8 mouse cellular contexts compared by ENCODE assay signal in genomic region chr11:120549986-120550809, GRCm38 (mm10). TPM values are rescaled to one million over a fixed set of nuclear protein-coding genes. Genes with fewer than 3 reads are reported as not detected.
DNase-seq lines count a peak whose midpoint lies in the region; ATAC-seq and TF ChIP-seq lines count a peak whose summit lies in the region.

No protein-coding gene starts in this region.

- peak; percentile 62 for ATAC-seq in forebrain, embryonic 15.5 days (replicated peaks)
- ATAC-seq in liver, embryonic 14.5 days (ENCODE audit: insufficient read depth) = no peak

- H3K27ac ChIP-seq in heart, embryonic 10.5 days = peak overlapping the region; percentile 98
- peak overlapping the region; percentile 71 for H3K27ac ChIP-seq in forebrain, embryonic 15.5 days (replicated peaks)
- no peak overlapping the region for H3K27ac ChIP-seq in liver, embryonic 14.5 days

- H3K9me3 ChIP-seq in heart, embryonic 10.5 days = no peaks in the 10 kb centered on the region
- no peaks in the 10 kb centered on the region for H3K9me3 ChIP-seq in E14TG2a.4 (ENCODE audit: low read length)
- H3K9me3 ChIP-seq in forebrain, embryonic 15.5 days = no peaks in the 10 kb centered on the region
- no peaks in the 10 kb centered on the region for H3K9me3 ChIP-seq in liver, embryonic 14.5 days (ENCODE audit: control insufficient read depth, low read length)

- intact Hi-C loops in heart, postnatal 10 days (cut with DNase I) = loop anchor here (2.0 kb wide), 3 partner anchors 21 to 57 kb away; no protein-coding TSS in a partner anchor

- H3K36me3 ChIP-seq in heart, embryonic 10.5 days = peaks cover 9% of the 10 kb centered on the region
- peaks cover 23% of the 10 kb centered on the region for H3K36me3 ChIP-seq in E14TG2a.4 (ENCODE audit: insufficient read depth, low read length)
- H3K36me3 ChIP-seq in forebrain, embryonic 15.5 days = peaks cover 4% of the 10 kb centered on the region; the same call in 1 of the 2 replicates
- H3K36me3 ChIP-seq in liver, embryonic 14.5 days (replicated peaks; ENCODE audit: control insufficient read depth, insufficient read depth, low read depth) = no peaks in the 10 kb centered on the region

- peak overlapping the region; percentile 91 for H3K4me3 ChIP-seq in heart, embryonic 10.5 days
- peak overlapping the region; percentile 90 for H3K4me3 ChIP-seq in E14TG2a.4 (replicated peaks; ENCODE audit: low read length)
- peak overlapping the region; percentile 84 for H3K4me3 ChIP-seq in forebrain, embryonic 15.5 days
- H3K4me3 ChIP-seq in liver, embryonic 14.5 days (ENCODE audit: insufficient read depth in 1 of 2, low read depth in 2 of 2, low read length in 2 of 2) = peak overlapping the region; percentile 55 to 82

- 73% methylated on average over 11 of the region's 11 CpGs for WGBS in heart, embryonic 10.5 days
- 77% methylated on average over 11 of the region's 11 CpGs for WGBS in forebrain, embryonic 15.5 days
- 67% methylated on average over 11 of the region's 11 CpGs for WGBS in liver, embryonic 14.5 days (ENCODE audit: insufficient replicate concordance)

- H3K4me2 ChIP-seq in forebrain, embryonic 15.5 days (replicated peaks) = peak overlapping the region; percentile 83
- H3K4me2 ChIP-seq in liver, embryonic 14.5 days (ENCODE audit: low read depth) = peak overlapping the region; percentile 73

- H3K27me3 ChIP-seq in heart, embryonic 10.5 days (ENCODE audit: insufficient read depth, poor library complexity, severe bottlenecking) = no peaks in the 10 kb centered on the region
- H3K27me3 ChIP-seq in E14TG2a.4 (ENCODE audit: insufficient read depth, low read length) = peaks cover 30% of the 10 kb centered on the region
- no peaks in the 10 kb centered on the region for H3K27me3 ChIP-seq in forebrain, embryonic 15.5 days
- no peaks in the 10 kb centered on the region for H3K27me3 ChIP-seq in liver, embryonic 14.5 days (ENCODE audit: control insufficient read depth, insufficient read depth, low read length)

- DNase-seq in heart, embryonic 10.5 days (ENCODE audit: low spot score) = no peak
- no peak for DNase-seq in heart, postnatal 10 days
- DNase-seq in liver, embryonic 14.5 days (ENCODE audit: low read depth in 3 of 3, low spot score in 3 of 3) = no peak
- no peak for DNase-seq in right cerebral cortex, adult 18-20 months
- no peak for DNase-seq in frontal cortex, postnatal 10 days (ENCODE audit: low spot score in 2 of 2)
- no peak for DNase-seq in thymus, postnatal 0 days (ENCODE audit: low spot score)

- peak overlapping the region; percentile 86 for H3K9ac ChIP-seq in forebrain, embryonic 15.5 days (replicated peaks)
- H3K9ac ChIP-seq in liver, embryonic 14.5 days (replicated peaks) = peak overlapping the region; percentile 2

- peaks cover 46% of the 10 kb centered on the region for H3K4me1 ChIP-seq in heart, embryonic 10.5 days
- peaks cover 30% of the 10 kb centered on the region for H3K4me1 ChIP-seq in E14TG2a.4 (replicated peaks; ENCODE audit: low read depth, low read length)
- H3K4me1 ChIP-seq in forebrain, embryonic 15.5 days = peaks cover 26% of the 10 kb centered on the region
- H3K4me1 ChIP-seq in liver, embryonic 14.5 days (replicated peaks; ENCODE audit: control insufficient read depth in 2 of 2, insufficient read depth in 2 of 2, low read length in 1 of 2) = peaks cover 14 to 26% of the 10 kb centered on the region in 2 experiments

- TF ChIP-seq CTCF in E14TG2a.4 (conservative IDR thresholded peaks at IDR 0.05; ENCODE audit: low read length) = no peak
- no peak for TF ChIP-seq CTCF in liver, embryonic 14.5 days (IDR thresholded peaks at IDR 0.05; ENCODE audit: low read depth)

- TF ChIP-seq EP300 in liver, embryonic 14.5 days (IDR thresholded peaks at IDR 0.05; ENCODE audit: low read depth) = no peak

RNA-seq across cellular contexts. Expression of gene Mcrip1, which starts 0.7 kb away (rescaled TPM):
- polyA plus RNA-seq in heart, embryonic 10.5 days (2016; fragmentation: Nextera tagmentation; extraction: Ambion mirVana) = 153 and 186 TPM in 2 replicates
- total RNA-seq in heart, postnatal 10 days (2021) = 10 to 100 TPM; 70.5 to 72.7 TPM
- 242 and 245 TPM in 2 replicates for polyA plus RNA-seq in forebrain, embryonic 15.5 days (2015; fragmentation: Nextera tagmentation; extraction: Ambion mirVana)
- 30.0 and 36.2 TPM in 2 replicates for polyA plus RNA-seq in liver, embryonic 14.5 days (2012; rRNA removed)
- polyA plus RNA-seq in liver, embryonic 14.5 days (2014; fragmentation: Nextera tagmentation; extraction: Ambion mirVana) = 41.3 and 43.6 TPM in 2 replicates
- 179 and 196 TPM in 2 replicates for polyA plus RNA-seq in thymus, postnatal 0 days (2015; fragmentation: Nextera tagmentation; extraction: Ambion mirVana)

RNA-seq across cellular contexts. Expression of gene Ppp1r27, which starts 0.7 kb away (rescaled TPM):
- polyA plus RNA-seq in heart, embryonic 10.5 days (2016; fragmentation: Nextera tagmentation; extraction: Ambion mirVana) = not detected in 2 replicates
- total RNA-seq in heart, postnatal 10 days (2021) = under 1 TPM in 1 of 2 experiments, not detected in 1; 0.60 TPM
- polyA plus RNA-seq in forebrain, embryonic 15.5 days (2015; fragmentation: Nextera tagmentation; extraction: Ambion mirVana) = 0.23 TPM in 1 of 2 replicates, not detected in the other
- not detected in 2 replicates for polyA plus RNA-seq in liver, embryonic 14.5 days (2012; rRNA removed)
- polyA plus RNA-seq in liver, embryonic 14.5 days (2014; fragmentation: Nextera tagmentation; extraction: Ambion mirVana) = not detected in 2 replicates
- polyA plus RNA-seq in thymus, postnatal 0 days (2015; fragmentation: Nextera tagmentation; extraction: Ambion mirVana) = 13.7 and 17.1 TPM in 2 replicates

RNA-seq across cellular contexts. Expression of gene Gcgr, which starts 19.7 kb away (rescaled TPM):
- 0.26 and 2.2 TPM in 2 replicates for polyA plus RNA-seq in heart, embryonic 10.5 days (2016; fragmentation: Nextera tagmentation; extraction: Ambion mirVana)
- total RNA-seq in heart, postnatal 10 days (2021) = 1 to 10 TPM; 2.4 to 3.1 TPM
- polyA plus RNA-seq in forebrain, embryonic 15.5 days (2015; fragmentation: Nextera tagmentation; extraction: Ambion mirVana) = 0.09 TPM in 2 replicates
- 19.8 and 22.8 TPM in 2 replicates for polyA plus RNA-seq in liver, embryonic 14.5 days (2012; rRNA removed)
- polyA plus RNA-seq in liver, embryonic 14.5 days (2014; fragmentation: Nextera tagmentation; extraction: Ambion mirVana) = 11.6 and 13.4 TPM in 2 replicates
- polyA plus RNA-seq in thymus, postnatal 0 days (2015; fragmentation: Nextera tagmentation; extraction: Ambion mirVana) = 0.14 and 0.18 TPM in 2 replicates

RNA-seq across cellular contexts. Expression of gene P4hb, which starts 22.9 kb away (rescaled TPM):
- 550 and 670 TPM in 2 replicates for polyA plus RNA-seq in heart, embryonic 10.5 days (2016; fragmentation: Nextera tagmentation; extraction: Ambion mirVana)
- 100 to 1,000 TPM; 306 to 311 TPM for total RNA-seq in heart, postnatal 10 days (2021)
- 234 and 239 TPM in 2 replicates for polyA plus RNA-seq in forebrain, embryonic 15.5 days (2015; fragmentation: Nextera tagmentation; extraction: Ambion mirVana)
- polyA plus RNA-seq in liver, embryonic 14.5 days (2012; rRNA removed) = 144 and 214 TPM in 2 replicates
- polyA plus RNA-seq in liver, embryonic 14.5 days (2014; fragmentation: Nextera tagmentation; extraction: Ambion mirVana) = 497 and 525 TPM in 2 replicates
- polyA plus RNA-seq in thymus, postnatal 0 days (2015; fragmentation: Nextera tagmentation; extraction: Ambion mirVana) = 254 and 290 TPM in 2 replicates

RNA-seq across cellular contexts. Expression of gene Arhgdia, which starts 31.2 kb away (rescaled TPM):
- polyA plus RNA-seq in heart, embryonic 10.5 days (2016; fragmentation: Nextera tagmentation; extraction: Ambion mirVana) = 587 and 673 TPM in 2 replicates
- 100 to 1,000 TPM; 236 to 257 TPM for total RNA-seq in heart, postnatal 10 days (2021)
- polyA plus RNA-seq in forebrain, embryonic 15.5 days (2015; fragmentation: Nextera tagmentation; extraction: Ambion mirVana) = 464 TPM in 2 replicates
- polyA plus RNA-seq in liver, embryonic 14.5 days (2012; rRNA removed) = 172 and 176 TPM in 2 replicates
- 191 and 204 TPM in 2 replicates for polyA plus RNA-seq in liver, embryonic 14.5 days (2014; fragmentation: Nextera tagmentation; extraction: Ambion mirVana)
- 553 and 615 TPM in 2 replicates for polyA plus RNA-seq in thymus, postnatal 0 days (2015; fragmentation: Nextera tagmentation; extraction: Ambion mirVana)

Comparison
In these comparisons a context has a peak if more than half of its experiments do, and no peak if none do; other contexts are left out.
1. RNA of gene Ppp1r27, which starts 0.7 kb away (polyA plus RNA-seq): 13.7 to 17.1 TPM in thymus, postnatal 0 days; 0.23 TPM in forebrain, embryonic 15.5 days, not detected in liver, embryonic 14.5 days and not detected in heart, embryonic 10.5 days; every median in the first group is over 10 times any median in the second.
2. Peak in every context shown above with its lines, with median percentiles within 50 percentile points of each other: H3K4me3 ChIP-seq.